Mouse (Mus musculus): ENCODE data around the gene Ralbp1.
A peak's percentile ranks its signal among the peaks of the same experiment; 100 is the strongest.

The Ralbp1 gene

DNA sequence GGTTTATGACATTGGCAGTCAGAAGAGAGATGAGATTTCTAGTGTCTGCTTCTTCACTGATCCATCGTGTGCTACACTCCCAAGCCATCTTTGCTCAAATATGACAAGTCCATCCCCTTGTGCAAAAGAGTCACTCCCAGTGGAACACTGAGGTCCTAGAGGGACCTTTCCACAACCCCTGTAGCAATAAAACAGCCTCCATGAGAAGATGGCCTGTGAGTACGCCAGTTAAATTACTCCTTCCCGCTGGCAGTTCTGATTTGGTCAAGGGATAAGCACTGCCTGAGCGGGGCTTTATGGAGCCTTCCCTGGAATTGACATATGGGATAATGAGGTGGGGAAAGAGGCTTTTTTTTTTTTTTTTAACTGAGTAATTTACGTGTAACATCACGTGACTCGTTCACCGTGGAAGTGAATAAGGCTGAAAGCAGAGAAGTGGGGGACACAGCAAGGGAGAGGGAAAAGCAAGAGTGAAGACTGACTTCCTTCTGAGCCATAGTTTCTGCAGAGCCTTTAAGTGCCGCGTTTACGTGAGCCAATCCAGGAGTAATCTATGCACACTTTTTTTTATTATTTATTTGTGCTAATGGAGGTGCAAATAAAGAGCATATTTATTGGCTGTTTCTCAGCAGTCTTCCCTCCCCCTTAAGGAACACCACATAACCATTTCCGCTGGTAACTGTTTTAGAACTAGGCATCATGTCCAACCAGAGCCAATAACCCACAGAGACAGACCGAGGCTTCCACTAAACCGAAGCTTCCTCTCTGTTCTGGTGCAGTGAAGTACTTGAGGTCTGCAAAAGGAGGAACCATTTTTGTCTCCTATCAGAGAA, at the start of gene Ralbp1:
Ralbp1 (minus strand) TSS at position 102 of the 833 bp plus-strand sequence.
- peak; percentile 24 for DNase-seq

- DNase-seq = no peak
Measured at GRCm38 (mm10) chr17:65933741-65934140, 48.1 kb upstream of the Ralbp1 start.

GRCm38 (mm10) chr17:65931525-65931924, 45.9 kb upstream of the Ralbp1 start:
- DNase-seq = no peak

DNA sequence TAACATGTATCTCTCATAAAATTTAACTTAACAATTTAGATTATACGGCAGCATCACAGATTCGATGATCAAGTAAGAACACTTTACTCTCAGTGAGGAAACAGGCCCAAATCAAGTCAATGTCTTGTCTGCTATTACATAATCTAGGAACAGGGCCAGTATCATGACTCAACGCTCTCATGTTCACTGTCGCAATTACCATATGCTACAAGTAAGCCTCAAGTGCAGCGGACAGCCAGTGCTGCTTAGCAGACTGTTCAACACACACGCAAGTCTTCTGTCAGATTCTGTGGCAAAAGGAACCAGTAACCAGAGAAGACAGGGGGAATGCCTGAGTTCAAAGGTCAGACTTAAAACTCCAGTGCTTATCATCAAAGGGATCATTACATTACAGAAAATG, 45.4 kb upstream of the Ralbp1 start:
- no peak for DNase-seq

- DNase-seq = no peak
Measured at GRCm38 (mm10) chr17:65930158-65930826, 44.7 kb upstream of the Ralbp1 start.

GRCm38 (mm10) chr17:65929319-65929978, 43.9 kb upstream of the Ralbp1 start:
- DNase-seq = no peak

DNA sequence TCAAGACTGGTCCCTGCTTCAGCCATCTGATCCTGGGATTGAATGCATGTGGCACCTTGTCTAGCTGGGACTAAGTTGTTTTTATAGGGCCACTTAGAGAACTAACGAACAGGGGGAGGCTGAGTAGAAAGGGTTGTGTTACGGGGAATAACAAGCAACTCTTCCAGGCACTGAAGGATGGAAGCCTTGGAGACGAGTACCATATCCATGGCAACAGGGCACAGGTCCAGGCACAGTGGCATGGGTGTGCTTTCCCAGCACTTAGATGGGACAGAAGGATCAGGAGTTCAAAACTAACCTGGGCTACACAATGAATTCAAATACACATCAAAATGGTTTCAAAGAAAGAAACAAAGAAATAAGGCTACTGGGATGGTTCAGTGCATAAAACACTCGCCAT, 41.5 kb upstream of the Ralbp1 start:
- DNase-seq = no peak

- no peak for DNase-seq
Measured at GRCm38 (mm10) chr17:65924218-65924617, 38.6 kb upstream of the Ralbp1 start.

GRCm38 (mm10) chr17:65921975-65922374, 36.4 kb upstream of the Ralbp1 start:
- no peak for DNase-seq

GRCm38 (mm10) chr17:65919235-65919634, 33.6 kb upstream of the Ralbp1 start:
- no peak for DNase-seq

- DNase-seq = peak; percentile 72
Measured at GRCm38 (mm10) chr17:65916135-65916668, 30.6 kb upstream of the Ralbp1 start.

GRCm38 (mm10) chr17:65914083-65914482, 28.5 kb upstream of the Ralbp1 start:
- DNase-seq = no peak

- DNase-seq = no peak
Measured at GRCm38 (mm10) chr17:65912202-65912601, 26.6 kb upstream of the Ralbp1 start.

- no peak for DNase-seq
Measured at GRCm38 (mm10) chr17:65911285-65912069, 25.9 kb upstream of the Ralbp1 start.

DNA sequence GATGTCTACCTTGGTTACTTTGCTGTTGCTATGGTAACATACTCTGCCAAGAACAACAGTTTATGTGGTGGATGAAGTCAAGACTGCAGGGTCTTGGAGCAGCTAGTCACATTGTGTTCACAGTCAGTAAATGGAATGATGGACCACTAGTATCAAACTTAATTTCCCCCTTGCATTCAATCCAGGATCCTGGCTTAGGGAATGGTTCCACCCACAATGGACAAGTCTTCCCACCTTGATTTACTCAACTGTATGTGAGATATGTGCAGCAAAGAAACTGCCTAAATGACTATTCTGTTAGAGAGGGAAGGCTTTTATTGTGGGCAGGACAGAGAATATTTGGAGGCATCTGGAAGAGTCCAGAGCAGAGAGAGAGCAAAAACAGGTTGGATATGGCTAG, 22.7 kb upstream of the Ralbp1 start:
- DNase-seq = no peak

- no peak for DNase-seq
Measured at GRCm38 (mm10) chr17:65906895-65907401, 21.4 kb upstream of the Ralbp1 start.

DNA sequence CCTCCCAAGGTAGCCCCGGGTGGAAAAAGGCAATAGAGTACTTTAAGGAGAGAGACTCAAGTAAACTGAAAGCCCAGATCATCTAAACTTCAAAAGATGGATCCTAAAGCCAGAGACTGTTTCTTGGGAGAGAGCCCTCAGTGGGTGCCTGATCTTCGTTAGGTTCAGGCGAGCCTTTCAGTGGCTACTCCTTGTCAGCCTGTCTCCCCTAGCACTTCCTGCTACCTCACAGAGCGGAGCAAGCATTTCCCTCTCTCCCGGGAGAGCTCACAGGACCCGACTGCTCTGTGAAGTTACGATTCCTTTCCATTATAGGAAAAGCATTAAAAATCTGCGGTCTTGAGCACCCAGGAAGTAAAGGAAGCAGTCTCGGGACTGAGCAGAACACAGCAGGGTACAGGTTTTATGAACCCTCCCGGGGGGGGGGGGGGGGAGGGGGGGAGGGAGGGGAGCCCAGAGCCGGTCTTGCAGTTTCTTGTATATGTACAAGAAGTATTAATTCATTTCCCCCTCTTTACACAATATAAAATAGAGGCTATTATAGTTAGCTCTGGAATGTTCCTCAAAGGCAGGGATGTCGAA, 20.8 kb upstream of the Ralbp1 start:
- DNase-seq = no peak

DNA sequence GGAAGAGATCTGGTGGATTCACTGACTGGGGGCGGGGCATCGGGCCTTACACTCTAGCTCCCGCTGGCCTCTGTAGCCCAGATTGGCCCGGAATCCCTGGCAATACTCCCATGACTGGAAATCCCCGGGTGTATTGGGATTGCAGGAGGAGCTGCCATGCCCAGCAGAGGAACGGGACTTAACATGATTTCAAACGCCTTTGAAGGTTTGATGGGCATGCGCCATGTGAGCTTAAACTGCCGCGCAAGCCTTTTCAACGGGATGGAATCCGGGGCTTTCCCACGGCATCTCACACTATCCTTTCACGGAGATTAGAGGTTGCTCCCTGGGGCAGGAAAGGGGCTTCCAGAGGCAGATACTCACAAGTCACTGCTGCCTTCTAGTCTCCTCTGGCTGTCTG, 19.6 kb upstream of the Ralbp1 start:
- no peak for DNase-seq

GRCm38 (mm10) chr17:65903826-65904225, 18.2 kb upstream of the Ralbp1 start:
- DNase-seq = no peak

GRCm38 (mm10) chr17:65903011-65903410, 17.4 kb upstream of the Ralbp1 start:
- DNase-seq = no peak

- DNase-seq = no peak
Measured at GRCm38 (mm10) chr17:65902281-65902680, 16.7 kb upstream of the Ralbp1 start.

GRCm38 (mm10) chr17:65896016-65896415, 10.4 kb upstream of the Ralbp1 start:
- DNase-seq = no peak

Data from kidney, adult 11 months (tissue).